Mouse (Mus musculus) erythroblast, embryonic 14.5 days (primary cell): ENCODE results near the gene Wfikkn2.

Source experiments
- GATA1 ChIP-seq: IDR thresholded peaks from 2 replicates; pipeline ENCODE4 v1.6.1; 2012; ENCODE audit warnings: low read length, inconsistent platforms, mixed read lengths
- TAL1 ChIP-seq: IDR thresholded peaks from 3 replicates; pipeline ENCODE4 v1.6.1; 2012; ENCODE audit warnings: low read length, inconsistent platforms, mixed read lengths

- TF ChIP-seq GATA1 (no peak), TAL1 (no peak)
These were observed 1.4 kb downstream of the Wfikkn2 start for GRCm38 (mm10) chr11:94244385-94244784.
